18 mouse cellular contexts compared by ENCODE assay signal in genomic region chr11:22017444-22017843, GRCm38 (mm10). TPM values are rescaled to one million over a fixed set of nuclear protein-coding genes. Genes with fewer than 3 reads are reported as not detected.
DNase-seq lines count a peak whose midpoint lies in the region; ATAC-seq and TF ChIP-seq lines count a peak whose summit lies in the region.
"Had no signal": no experiment of that assay in that cellular context is flagged by ENCODE, and none has a peak within 500 bp of the region (broad histone marks: within the 10 kb centered on the region; RNA-seq: fewer than 3 reads in every experiment).

No protein-coding gene starts in this region.

- no peak overlapping the region for H3K9ac ChIP-seq in hindbrain, embryonic 13.5 days
- H3K9ac ChIP-seq in midbrain, embryonic 16.5 days (ENCODE audit: low read depth, low read length): no peak overlapping the region
- H3K9ac ChIP-seq: embryonic facial prominence, embryonic 13.5 days; hindbrain, embryonic 15.5 days; liver, embryonic 14.5 days had no signal

- H3K36me3 ChIP-seq in hindbrain, embryonic 13.5 days: peaks cover 15% of the 10 kb centered on the region; the same call in 1 of the 2 replicates
- H3K36me3 ChIP-seq in midbrain, embryonic 16.5 days (ENCODE audit: control insufficient read depth, insufficient read depth, low read length): 0 out of 2 replicates have a peak, but pooled peaks cover 3% of the 10 kb centered on the region
- H3K36me3 ChIP-seq: limb, embryonic 10.5 days had no signal

- no peaks in the 10 kb centered on the region for H3K9me3 ChIP-seq in hindbrain, embryonic 13.5 days
- no peaks in the 10 kb centered on the region for H3K9me3 ChIP-seq in midbrain, embryonic 16.5 days (replicated peaks; ENCODE audit: control insufficient read depth, low read length, poor library complexity, severe bottlenecking)
- H3K9me3 ChIP-seq: embryonic facial prominence, embryonic 13.5 days; hindbrain, embryonic 15.5 days; limb, embryonic 10.5 days had no signal

- no peak for TF ChIP-seq POLR2A in brain, embryonic 14.5 days (IDR thresholded peaks at IDR 0.05; ENCODE audit: borderline replicate concordance, extremely low read depth, insufficient read depth, insufficient read length, poor library complexity, severe bottlenecking)

- peak in 1 of 2 experiments; percentile 42 for DNase-seq in layer of hippocampus, adult 2 months (ENCODE audit: low spot score in 2 of 2)
- DNase-seq in layer of hippocampus, postnatal 25 days (ENCODE audit: extremely low spot score in 1 of 2, low spot score in 1 of 2): no peak
- peak; percentile 96 for DNase-seq in brain, embryonic 14.5 days (ENCODE audit: low read depth)
- no peak for DNase-seq in lung, adult 18-20 months
- DNase-seq in spleen, postnatal 4 days (ENCODE audit: low spot score in 2 of 2): no peak
- DNase-seq in adrenal gland, postnatal 10 days: no peak
- DNase-seq: adrenal gland, adult 2 months; cerebellum, postnatal 25 days; kidney, adult 2 months had no signal

- TF ChIP-seq CTCF in layer of hippocampus, adult 2 months (conservative IDR thresholded peaks at IDR 0.05): no peak
- no peak for TF ChIP-seq CTCF in brain, embryonic 14.5 days (IDR thresholded peaks at IDR 0.05; ENCODE audit: borderline replicate concordance, extremely low read depth, insufficient read depth, insufficient read length)

- no peak overlapping the region for H3K4me2 ChIP-seq in hindbrain, embryonic 13.5 days
- H3K4me2 ChIP-seq in midbrain, embryonic 16.5 days (ENCODE audit: low read length): no peak overlapping the region
- H3K4me2 ChIP-seq: embryonic facial prominence, embryonic 13.5 days; hindbrain, embryonic 15.5 days had no signal

- peak overlapping the region; percentile 46 for H3K27ac ChIP-seq in layer of hippocampus, adult 2 months
- no peak overlapping the region for H3K27ac ChIP-seq in hindbrain, embryonic 13.5 days
- H3K27ac ChIP-seq in midbrain, embryonic 16.5 days (ENCODE audit: low read length): no peak overlapping the region
- H3K27ac ChIP-seq: embryonic facial prominence, embryonic 13.5 days; hindbrain, embryonic 15.5 days; limb, embryonic 10.5 days; liver, embryonic 14.5 days had no signal

- peaks cover 2% of the 10 kb centered on the region; the same call in 1 of the 2 replicates for H3K4me1 ChIP-seq in hindbrain, embryonic 13.5 days (replicated peaks)
- no peaks in the 10 kb centered on the region; the same call in 1 of the 2 replicates for H3K4me1 ChIP-seq in midbrain, embryonic 16.5 days (ENCODE audit: control insufficient read depth, insufficient read depth, low read length)
- H3K4me1 ChIP-seq: embryonic facial prominence, embryonic 13.5 days; limb, embryonic 10.5 days had no signal

- no peak overlapping the region for H3K4me3 ChIP-seq in layer of hippocampus, adult 2 months
- H3K4me3 ChIP-seq in hindbrain, embryonic 13.5 days: no peak overlapping the region
- H3K4me3 ChIP-seq in midbrain, embryonic 16.5 days (ENCODE audit: low read depth, low read length): no peak overlapping the region
- H3K4me3 ChIP-seq: embryonic facial prominence, embryonic 13.5 days; hindbrain, embryonic 15.5 days; limb, embryonic 10.5 days had no signal

- ATAC-seq in hindbrain, embryonic 13.5 days (ENCODE audit: low FRiP score): peak; percentile 80
- peak; percentile 82; the same call in 1 of the 2 replicates for ATAC-seq in midbrain, embryonic 16.5 days

- peaks cover 26% of the 10 kb centered on the region for H3K27me3 ChIP-seq in hindbrain, embryonic 13.5 days
- peaks cover 3% of the 10 kb centered on the region for H3K27me3 ChIP-seq in midbrain, embryonic 16.5 days (ENCODE audit: control insufficient read depth, insufficient read depth, low read depth, low read length)
- H3K27me3 ChIP-seq: embryonic facial prominence, embryonic 13.5 days had no signal

- WGBS in hindbrain, embryonic 13.5 days: 28% methylated on average over 8 of the region's 8 CpGs
- 12% methylated on average over 8 of the region's 8 CpGs for WGBS in midbrain, embryonic 16.5 days

RNA-seq across cellular contexts. Expression of gene Otx1, which starts 14.7 kb away (rescaled TPM):
- 1 to 10 TPM; 3.6 to 4.2 TPM for total RNA-seq in layer of hippocampus, adult 2 months (2021)
- total RNA-seq in layer of hippocampus, postnatal 25 days (2021): 1 to 10 TPM; 4.1 to 4.2 TPM
- polyA plus RNA-seq in brain, embryonic 14.5 days (2012; rRNA removed): 18.5 and 18.8 TPM in 2 replicates
- polyA plus RNA-seq in hindbrain, embryonic 13.5 days (2015; fragmentation: Nextera tagmentation; extraction: Ambion mirVana): 1.6 and 2.1 TPM in 2 replicates
- polyA plus RNA-seq in midbrain, embryonic 16.5 days (2015; fragmentation: Nextera tagmentation; extraction: Ambion mirVana): 9.8 and 11.0 TPM in 2 replicates
- under 1 TPM in 1 of 2 experiments, not detected in 1; 0.09 TPM for total RNA-seq in adrenal gland, postnatal 10 days (2021)
- total RNA-seq: adrenal gland, adult 2 months; monocyte, adult 5-6 weeks had no signal
- polyA plus RNA-seq: adrenal gland, adult 2 months; gonadal fat pad, adult 2 months; kidney, adult 2 months; liver, embryonic 14.5 days; spleen, adult 2 months had no signal

Comparison
In these comparisons a context has a peak if more than half of its experiments do, and no peak if none do; other contexts are left out.
1. RNA of gene Otx1, which starts 14.7 kb away (total RNA-seq): 3.6 to 4.2 TPM in layer of hippocampus, adult 2 months and 4.1 to 4.2 TPM in layer of hippocampus, postnatal 25 days; 0.09 TPM in adrenal gland, postnatal 10 days; every median in the first group is over 4 times any median in the second.